Mouse (Mus musculus): ENCODE data around the gene Adap1. TPM values are rescaled to one million over a fixed set of nuclear protein-coding genes. Genes with fewer than 3 reads are reported as not detected.

The Adap1 gene
- polyA plus RNA-seq, 1 experiment from 2014 or later: 1.4 TPM

DNA sequence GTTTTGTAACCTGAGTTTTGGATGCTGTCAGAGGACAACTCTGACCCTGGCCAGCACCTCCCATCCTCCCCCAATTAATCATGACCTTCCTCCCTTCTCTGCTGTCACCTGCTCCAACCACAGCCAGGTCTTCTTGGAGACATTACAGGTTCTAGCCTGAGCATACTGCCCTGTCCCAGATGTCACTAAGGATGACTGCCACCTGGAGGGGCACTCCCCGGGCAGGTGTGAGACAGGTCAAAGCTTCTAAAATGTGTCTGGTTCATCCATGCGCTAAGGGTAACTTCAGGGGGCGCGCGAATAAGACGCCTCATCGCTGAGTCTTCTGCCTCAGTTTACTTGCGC lies 73.7 kb downstream of the Adap1 start:
- 2% methylated on average over 8 of the region's 8 CpGs for WGBS (ENCODE audit: insufficient replicate concordance)
- Histone ChIP-seq H3K4me3 (ENCODE audit: low read depth, low read length) (peak overlapping the region; percentile 81), H3K36me3 (ENCODE audit: control insufficient read depth, insufficient read depth, low read length) (peaks cover 19% of the 10 kb centered on the region), H3K9ac (ENCODE audit: low read depth, low read length) (peak overlapping the region; percentile 79), H3K4me1 (ENCODE audit: control insufficient read depth, insufficient read depth, low read length) (peaks cover 39% of the 10 kb centered on the region), H3K9me3 (replicated peaks; ENCODE audit: control insufficient read depth, low read length) (no peaks in the 10 kb centered on the region), H3K27me3 (ENCODE audit: control insufficient read depth, insufficient read depth, low read length) (no peaks in the 10 kb centered on the region), H3K27ac (ENCODE audit: low read depth, low read length) (peak overlapping the region; percentile 60), H3K4me2 (peak overlapping the region; percentile 79)
- ATAC-seq (replicated peaks; ENCODE audit: insufficient number of reproducible peaks, low FRiP score, low TSS enrichment): peak; percentile 8; the same call in 1 of the 2 replicates

DNA sequence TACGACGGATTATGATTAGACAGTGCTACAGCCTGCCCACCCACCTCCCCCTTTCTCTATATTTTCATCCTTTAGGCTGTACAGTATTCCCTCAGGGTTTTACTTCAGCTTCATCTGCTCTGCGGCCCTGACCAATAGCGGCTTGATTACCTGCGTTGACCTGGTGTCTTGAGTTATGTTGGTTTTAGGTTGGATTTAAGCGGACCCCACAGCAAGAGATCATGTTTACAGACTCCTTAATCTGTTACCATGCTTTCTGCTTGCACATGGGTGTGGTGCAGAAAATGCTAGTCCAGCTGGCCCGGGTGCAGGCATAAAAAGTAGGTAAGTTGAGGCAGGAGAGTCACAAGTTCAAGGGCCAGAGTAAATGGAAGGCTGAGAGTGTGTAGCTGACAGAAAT lies 74.1 kb downstream of the Adap1 start:
- peaks cover 24% of the 10 kb centered on the region for H3K36me3 ChIP-seq (ENCODE audit: control insufficient read depth, insufficient read depth, low read length)

DNA sequence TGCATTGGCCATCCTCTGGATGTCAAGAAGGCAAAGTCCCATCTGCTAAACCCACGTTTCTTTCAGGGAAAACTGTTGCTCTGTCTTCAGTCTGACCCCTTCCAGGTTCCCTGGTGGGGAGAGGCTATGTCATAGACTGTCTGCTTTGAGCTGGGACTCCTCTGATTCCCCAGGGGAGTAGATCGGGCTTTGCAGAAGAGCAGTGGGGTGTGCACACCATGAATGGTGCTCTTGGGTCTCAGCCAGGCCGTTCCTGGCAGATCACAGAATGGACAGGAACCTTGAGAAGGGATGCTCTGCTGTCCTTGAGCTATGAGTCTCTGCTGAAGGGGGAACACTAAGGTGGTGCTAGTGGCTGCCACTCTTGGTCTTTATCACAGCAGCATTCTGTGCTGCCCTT lies 76.6 kb downstream of the Adap1 start:
- ATAC-seq (replicated peaks; ENCODE audit: insufficient number of reproducible peaks, low FRiP score, low TSS enrichment): no peak
- 83% methylated on average over 3 of the region's 3 CpGs for WGBS (ENCODE audit: insufficient replicate concordance)
- no peaks in the 10 kb centered on the region for H3K27me3 ChIP-seq (ENCODE audit: control insufficient read depth, insufficient read depth, low read length)
- H3K4me1 ChIP-seq (ENCODE audit: control insufficient read depth, insufficient read depth, low read length): peaks cover 11% of the 10 kb centered on the region
- H3K36me3 ChIP-seq (ENCODE audit: control insufficient read depth, insufficient read depth, low read length): peaks cover 28% of the 10 kb centered on the region
- no peak overlapping the region for H3K4me3 ChIP-seq (ENCODE audit: low read depth, low read length)
- no peaks in the 10 kb centered on the region for H3K9me3 ChIP-seq (replicated peaks; ENCODE audit: control insufficient read depth, low read length)
- no peak overlapping the region for H3K27ac ChIP-seq (ENCODE audit: low read depth, low read length)
- no peak overlapping the region for H3K9ac ChIP-seq (ENCODE audit: low read depth, low read length)
- H3K4me2 ChIP-seq: no peak overlapping the region

More for the DNA sequence above, 74.1 kb downstream of the Adap1 start:
- Histone ChIP-seq H3K4me1 (ENCODE audit: control insufficient read depth, insufficient read depth, low read length) (peaks cover 35% of the 10 kb centered on the region), H3K4me2 (peak overlapping the region; percentile 79), H3K4me3 (ENCODE audit: low read depth, low read length) (no peak overlapping the region), H3K27ac (ENCODE audit: low read depth, low read length) (peak overlapping the region; percentile 60; the same call in 1 of the 2 replicates), H3K27me3 (ENCODE audit: control insufficient read depth, insufficient read depth, low read length) (no peaks in the 10 kb centered on the region), H3K9me3 (replicated peaks; ENCODE audit: control insufficient read depth, low read length) (no peaks in the 10 kb centered on the region), H3K9ac (ENCODE audit: low read depth, low read length) (no peak overlapping the region; the same call in 1 of the 2 replicates)
- no peak for ATAC-seq (replicated peaks; ENCODE audit: insufficient number of reproducible peaks, low FRiP score, low TSS enrichment)
- 79% methylated on average over 7 of the region's 7 CpGs for WGBS (ENCODE audit: insufficient replicate concordance)

DNA sequence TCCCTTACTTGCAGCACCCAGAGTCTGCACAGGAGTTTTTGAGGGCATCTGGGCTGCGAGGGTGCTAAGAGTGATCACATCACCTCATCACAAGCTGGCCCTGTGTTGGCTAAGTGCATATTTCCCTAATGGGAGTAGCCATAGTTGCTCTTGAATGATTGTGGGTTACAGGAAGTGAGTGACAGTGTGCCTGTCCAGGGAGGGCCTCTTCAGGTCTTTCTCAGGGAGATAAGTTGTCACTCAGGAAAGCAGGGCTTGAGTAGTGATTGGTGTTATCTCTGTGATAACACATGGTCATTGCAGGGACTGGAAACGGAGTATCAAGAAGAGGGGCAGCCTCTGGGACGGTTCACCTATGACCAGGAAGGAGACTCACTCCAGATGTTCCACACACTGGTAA lies 77.7 kb downstream of the Adap1 start:
- Histone ChIP-seq H3K4me2 (no peak overlapping the region), H3K27ac (ENCODE audit: low read depth, low read length) (no peak overlapping the region), H3K9me3 (replicated peaks; ENCODE audit: control insufficient read depth, low read length) (no peaks in the 10 kb centered on the region), H3K4me3 (ENCODE audit: low read depth, low read length) (no peak overlapping the region), H3K36me3 (ENCODE audit: control insufficient read depth, insufficient read depth, low read length) (peaks cover 28% of the 10 kb centered on the region), H3K27me3 (ENCODE audit: control insufficient read depth, insufficient read depth, low read length) (no peaks in the 10 kb centered on the region), H3K9ac (ENCODE audit: low read depth, low read length) (no peak overlapping the region; the same call in 1 of the 2 replicates), H3K4me1 (ENCODE audit: control insufficient read depth, insufficient read depth, low read length) (peaks cover 4% of the 10 kb centered on the region; the same call in 1 of the 2 replicates)
- WGBS (ENCODE audit: insufficient replicate concordance): 38% methylated on average over 3 of the region's 3 CpGs
- ATAC-seq (replicated peaks; ENCODE audit: insufficient number of reproducible peaks, low FRiP score, low TSS enrichment): no peak

DNA sequence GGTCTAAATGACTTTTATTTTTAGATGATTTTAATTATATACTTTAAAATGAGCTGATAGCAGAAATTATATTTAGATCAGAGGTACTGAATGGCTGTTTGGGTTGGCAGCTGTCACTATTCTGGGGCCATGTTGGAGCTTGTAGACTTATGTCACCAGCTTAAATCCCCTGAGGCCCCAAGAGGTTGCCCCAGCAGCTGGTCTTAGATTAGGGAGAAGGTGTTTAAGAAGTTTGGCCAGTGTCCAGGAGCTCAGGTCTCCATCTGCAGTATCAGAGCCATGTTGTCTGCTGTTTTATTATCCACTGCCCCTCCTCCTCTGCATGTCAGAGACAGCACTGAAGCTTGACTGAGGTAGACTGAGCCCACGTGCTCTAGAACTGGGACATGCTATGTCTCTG lies 82.0 kb downstream of the Adap1 start:
- Histone ChIP-seq H3K4me3 (ENCODE audit: low read depth, low read length) (no peak overlapping the region), H3K27me3 (ENCODE audit: control insufficient read depth, insufficient read depth, low read length) (no peaks in the 10 kb centered on the region), H3K36me3 (ENCODE audit: control insufficient read depth, insufficient read depth, low read length) (peaks cover 38% of the 10 kb centered on the region), H3K9me3 (replicated peaks; ENCODE audit: control insufficient read depth, low read length) (no peaks in the 10 kb centered on the region), H3K9ac (ENCODE audit: low read depth, low read length) (no peak overlapping the region), H3K27ac (ENCODE audit: low read depth, low read length) (no peak overlapping the region), H3K4me1 (ENCODE audit: control insufficient read depth, insufficient read depth, low read length) (peaks cover 4% of the 10 kb centered on the region; the same call in 1 of the 2 replicates), H3K4me2 (no peak overlapping the region)
- 81% methylated on average over 1 of the region's 1 CpGs for WGBS (ENCODE audit: insufficient replicate concordance)
- ATAC-seq (replicated peaks; ENCODE audit: insufficient number of reproducible peaks, low FRiP score, low TSS enrichment): no peak

DNA sequence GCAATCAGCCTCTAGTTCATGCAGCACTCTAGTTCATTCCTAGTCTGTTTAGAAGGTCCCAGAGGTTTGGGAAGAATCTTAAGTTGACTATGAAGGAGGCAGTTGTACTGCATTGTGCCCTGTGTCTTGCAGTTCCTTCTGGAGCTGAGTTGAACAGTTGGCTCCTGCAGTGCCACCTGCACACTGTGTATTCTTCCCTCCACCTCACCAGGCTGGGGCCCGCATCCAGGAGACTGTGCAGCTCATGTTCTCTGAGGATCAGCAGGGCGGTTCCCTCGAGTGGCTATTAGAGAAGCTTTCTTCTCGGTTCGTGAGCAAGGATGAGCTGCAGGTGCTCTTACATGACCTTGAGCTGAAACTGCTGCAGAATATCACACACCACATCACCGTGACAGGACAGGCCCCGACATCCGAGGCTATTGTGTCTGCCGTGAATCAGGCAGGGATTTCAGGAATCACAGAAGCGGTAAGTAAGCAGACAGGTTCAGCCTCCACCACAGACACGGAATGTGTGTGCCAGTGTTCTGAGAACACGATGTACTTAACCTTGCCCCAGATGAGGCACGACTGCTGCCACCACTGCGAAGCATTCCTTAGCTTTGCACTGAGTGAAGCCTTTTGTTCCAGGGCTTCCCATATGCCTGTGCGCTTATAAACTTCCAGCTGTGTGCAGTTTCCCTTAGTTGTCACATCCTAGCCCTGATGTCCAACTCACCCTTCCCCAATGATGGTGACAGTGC lies 84.2 kb downstream of the Adap1 start:
- Histone ChIP-seq H3K27me3 (ENCODE audit: control insufficient read depth, insufficient read depth, low read length) (no peaks in the 10 kb centered on the region), H3K9me3 (replicated peaks; ENCODE audit: control insufficient read depth, low read length) (no peaks in the 10 kb centered on the region), H3K4me1 (ENCODE audit: control insufficient read depth, insufficient read depth, low read length) (no peaks in the 10 kb centered on the region; the same call in 1 of the 2 replicates), H3K4me2 (no peak overlapping the region), H3K9ac (ENCODE audit: low read depth, low read length) (no peak overlapping the region), H3K4me3 (ENCODE audit: low read depth, low read length) (no peak overlapping the region), H3K27ac (ENCODE audit: low read depth, low read length) (no peak overlapping the region), H3K36me3 (ENCODE audit: control insufficient read depth, insufficient read depth, low read length) (peaks cover 32% of the 10 kb centered on the region)
- 76% methylated on average over 15 of the region's 15 CpGs for WGBS (ENCODE audit: insufficient replicate concordance)
- ATAC-seq (replicated peaks; ENCODE audit: insufficient number of reproducible peaks, low FRiP score, low TSS enrichment): no peak

DNA sequence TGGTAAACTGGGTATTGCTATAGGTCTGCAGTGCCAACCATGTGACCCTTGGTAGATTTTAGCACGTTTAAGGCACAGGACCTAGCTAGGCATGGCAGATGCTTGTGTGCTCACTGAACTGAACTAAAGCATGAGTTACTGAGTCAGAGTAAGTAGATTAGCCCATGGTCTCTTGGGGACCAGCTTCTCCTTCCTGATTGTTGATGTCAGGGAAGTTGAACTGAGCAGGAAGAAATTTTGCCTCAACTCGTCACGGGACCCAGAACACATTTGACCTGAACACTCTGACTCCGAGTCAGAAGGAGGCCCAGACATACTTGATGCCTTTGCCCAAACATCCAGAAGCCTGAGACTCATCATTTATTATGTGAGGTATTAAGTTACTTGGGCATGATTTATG lies 88.0 kb downstream of the Adap1 start:
- H3K9me3 ChIP-seq (replicated peaks; ENCODE audit: control insufficient read depth, low read length): no peaks in the 10 kb centered on the region
- no peaks in the 10 kb centered on the region for H3K27me3 ChIP-seq (ENCODE audit: control insufficient read depth, insufficient read depth, low read length)
- H3K4me3 ChIP-seq (ENCODE audit: low read depth, low read length): no peak overlapping the region
- no peak for ATAC-seq (replicated peaks; ENCODE audit: insufficient number of reproducible peaks, low FRiP score, low TSS enrichment)
- H3K9ac ChIP-seq (ENCODE audit: low read depth, low read length): no peak overlapping the region
- no peak overlapping the region for H3K4me2 ChIP-seq
- H3K27ac ChIP-seq (ENCODE audit: low read depth, low read length): no peak overlapping the region
- WGBS (ENCODE audit: insufficient replicate concordance): 89% methylated on average over 4 of the region's 4 CpGs
- no peaks in the 10 kb centered on the region for H3K4me1 ChIP-seq (ENCODE audit: control insufficient read depth, insufficient read depth, low read length)
- peaks cover 48% of the 10 kb centered on the region for H3K36me3 ChIP-seq (ENCODE audit: control insufficient read depth, insufficient read depth, low read length)

DNA sequence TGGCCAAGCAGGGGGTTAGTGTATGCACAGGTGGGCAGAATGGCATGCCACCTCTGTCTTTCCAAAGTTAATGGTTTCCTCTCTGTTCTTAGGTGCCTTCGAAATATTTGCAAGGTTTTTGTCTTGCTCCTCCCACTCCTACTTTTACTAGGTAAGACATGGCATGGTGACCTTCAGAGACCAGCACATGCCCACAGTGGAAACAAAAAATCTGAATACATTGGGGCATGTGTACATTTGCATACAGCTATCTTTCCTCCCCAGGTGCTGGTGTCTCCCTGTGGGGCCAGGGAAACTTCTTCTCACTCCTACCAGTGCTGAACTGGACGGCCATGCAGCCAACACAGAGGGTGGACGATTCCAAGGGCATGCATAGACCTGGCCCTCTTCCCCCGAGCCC lies 91.0 kb downstream of the Adap1 start:
- Histone ChIP-seq H3K9me3 (replicated peaks; ENCODE audit: control insufficient read depth, low read length) (no peaks in the 10 kb centered on the region), H3K27ac (ENCODE audit: low read depth, low read length) (no peak overlapping the region), H3K4me3 (ENCODE audit: low read depth, low read length) (no peak overlapping the region), H3K36me3 (ENCODE audit: control insufficient read depth, insufficient read depth, low read length) (peaks cover 42% of the 10 kb centered on the region), H3K4me2 (no peak overlapping the region), H3K4me1 (ENCODE audit: control insufficient read depth, insufficient read depth, low read length) (no peaks in the 10 kb centered on the region), H3K9ac (ENCODE audit: low read depth, low read length) (no peak overlapping the region), H3K27me3 (ENCODE audit: control insufficient read depth, insufficient read depth, low read length) (no peaks in the 10 kb centered on the region)
- WGBS (ENCODE audit: insufficient replicate concordance): 86% methylated on average over 4 of the region's 4 CpGs
- no peak for ATAC-seq (replicated peaks; ENCODE audit: insufficient number of reproducible peaks, low FRiP score, low TSS enrichment)

DNA sequence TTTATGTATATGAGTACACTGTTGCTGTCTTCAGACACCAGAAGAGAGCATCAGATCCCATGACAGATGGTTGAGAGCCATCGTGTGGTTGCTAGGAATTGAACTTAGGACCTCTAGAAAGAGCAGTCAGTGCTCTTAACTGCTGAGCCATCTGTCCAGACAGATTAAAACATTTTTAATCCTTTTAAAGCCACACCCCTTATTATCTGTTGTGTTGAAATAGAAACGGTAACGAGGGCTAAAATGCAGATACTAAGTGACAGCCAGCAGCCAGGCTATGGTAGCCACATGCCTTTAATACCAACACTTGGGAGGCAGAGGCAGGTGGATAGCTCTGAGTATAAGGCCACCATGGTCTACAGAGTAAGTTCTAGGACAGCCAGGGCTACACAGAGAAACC lies 93.3 kb downstream of the Adap1 start:
- H3K4me3 ChIP-seq (ENCODE audit: low read depth, low read length): no peak overlapping the region
- no peak overlapping the region for H3K27ac ChIP-seq (ENCODE audit: low read depth, low read length)
- no peaks in the 10 kb centered on the region for H3K27me3 ChIP-seq (ENCODE audit: control insufficient read depth, insufficient read depth, low read length)
- no peaks in the 10 kb centered on the region for H3K4me1 ChIP-seq (ENCODE audit: control insufficient read depth, insufficient read depth, low read length)
- WGBS (ENCODE audit: insufficient replicate concordance): 87% methylated on average over 3 of the region's 3 CpGs
- ATAC-seq (replicated peaks; ENCODE audit: insufficient number of reproducible peaks, low FRiP score, low TSS enrichment): no peak
- no peaks in the 10 kb centered on the region for H3K9me3 ChIP-seq (replicated peaks; ENCODE audit: control insufficient read depth, low read length)
- H3K9ac ChIP-seq (ENCODE audit: low read depth, low read length): no peak overlapping the region
- peaks cover 45% of the 10 kb centered on the region for H3K36me3 ChIP-seq (ENCODE audit: control insufficient read depth, insufficient read depth, low read length)
- no peak overlapping the region for H3K4me2 ChIP-seq
